Mouse (Mus musculus) kidney, embryonic 16.5 days (tissue): ENCODE results near the gene Tnik. TPM values are rescaled to one million over a fixed set of nuclear protein-coding genes. Genes with fewer than 3 reads are reported as not detected.

Experiments
- ATAC-seq: fragments of 200-750 bp; cut with Nextera tagmentation; 2 replicates; pipeline ENCODE4 v1.8.0; 2017; ENCODE audit warnings: moderate TSS enrichment; ENCODE audit not compliant: low FRiP score, low TSS enrichment
- H3K27ac ChIP-seq: fragments of 300-500 bp; sonication (generic); 2 replicates; pipeline ENCODE4 v1.5.1; 2014; ENCODE audit warnings: low read length
- H3K27me3 ChIP-seq: fragments of 300-500 bp; sonication (generic); 2 replicates; pipeline ENCODE4 v1.6.1; 2014; ENCODE audit warnings: low read length, control low read depth, mixed read lengths; ENCODE audit not compliant: insufficient read depth
- H3K36me3 ChIP-seq: fragments of 300-500 bp; sonication (generic); 2 replicates; pipeline ENCODE4 v1.6.1; 2014; ENCODE audit warnings: low read length, control low read depth, mixed read lengths; ENCODE audit not compliant: insufficient read depth
- H3K4me1 ChIP-seq: fragments of 300-500 bp; sonication (generic); 2 replicates; pipeline ENCODE4 v1.6.1; 2014; ENCODE audit warnings: low read length, control low read depth, mixed read lengths; ENCODE audit not compliant: insufficient read depth
- H3K4me2 ChIP-seq: fragments of 300-500 bp; sonication (generic); replicated peaks from 2 replicates; pipeline ENCODE4 v1.6.1; 2014; ENCODE audit warnings: low read depth, low read length
- H3K4me3 ChIP-seq: fragments of 300-500 bp; sonication (generic); 2 replicates; pipeline ENCODE4 v1.5.1; 2014; ENCODE audit warnings: mild to moderate bottlenecking, low read length
- H3K9ac ChIP-seq: fragments of 300-500 bp; sonication (generic); replicated peaks from 2 replicates; pipeline ENCODE4 v1.6.1; 2014; ENCODE audit warnings: low read length
- H3K9me3 ChIP-seq: fragments of 300-500 bp; sonication (generic); 2 replicates; pipeline ENCODE4 v1.6.1; 2016; ENCODE audit warnings: low read length, control low read depth
- WGBS: fragments of 180-500 bp; shearing (Covaris S2); extraction: QIAGEN DNeasy Blood & Tissue Kit; methylation state at CpG from one replicate; pipeline ENCODE4 v1.1.7; 2014; 5-methylcytosine and 5-hydroxymethylcytosine counted together
- polyA plus RNA-seq: library from polyadenylated mRNA; unstranded; fragments of >200 nt; fragmentation: Nextera tagmentation; extraction: Ambion mirVana; gene quantifications from 2 replicates; pipeline ENCODE4 v1.2.1, GENCODE M21; 2015

Gene Tnik
- polyA plus RNA-seq, 1 experiment from 2014 or later: 2.7 TPM

DNA sequence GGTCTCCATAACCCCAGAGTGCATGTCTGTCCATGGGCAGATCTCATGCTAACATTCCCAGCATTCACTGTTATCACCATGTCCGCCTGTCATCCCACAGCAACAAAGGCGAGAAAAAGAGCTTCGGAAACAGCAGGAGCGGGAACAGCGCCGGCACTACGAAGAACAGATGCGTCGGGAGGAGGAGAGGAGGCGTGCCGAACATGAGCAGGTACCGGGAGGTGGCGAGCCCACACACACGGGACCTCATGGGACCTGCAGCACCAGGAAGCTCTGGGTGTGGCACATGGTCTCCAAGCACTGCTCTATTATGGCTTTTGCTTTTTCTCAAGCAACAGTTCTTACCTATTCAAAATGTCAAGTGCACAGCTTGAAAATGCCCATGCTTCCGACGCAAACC, 330.9 kb downstream of the Tnik start:
- no peak overlapping the region for H3K4me3 ChIP-seq
- H3K27me3 ChIP-seq: no peaks in the 10 kb centered on the region
- H3K27ac ChIP-seq: no peak overlapping the region
- ATAC-seq: no peak
- no peak overlapping the region for H3K9ac ChIP-seq
- 96% methylated on average over 16 of the region's 16 CpGs for whole genome bisulfite sequencing
- no peak overlapping the region for H3K4me2 ChIP-seq
- H3K36me3 ChIP-seq: no peaks in the 10 kb centered on the region
- H3K4me1 ChIP-seq: peaks cover 6% of the 10 kb centered on the region
- H3K9me3 ChIP-seq: no peaks in the 10 kb centered on the region

GRCm38 (mm10) chr3:28599476-28599875, 336.5 kb downstream of the Tnik start:
- no peak for ATAC-seq
- Histone ChIP-seq H3K27ac (no peak overlapping the region), H3K4me2 (no peak overlapping the region), H3K4me1 (no peaks in the 10 kb centered on the region), H3K9me3 (no peaks in the 10 kb centered on the region), H3K27me3 (no peaks in the 10 kb centered on the region), H3K9ac (no peak overlapping the region), H3K4me3 (no peak overlapping the region), H3K36me3 (no peaks in the 10 kb centered on the region)
- WGBS: 91% methylated on average over 2 of the region's 2 CpGs

DNA sequence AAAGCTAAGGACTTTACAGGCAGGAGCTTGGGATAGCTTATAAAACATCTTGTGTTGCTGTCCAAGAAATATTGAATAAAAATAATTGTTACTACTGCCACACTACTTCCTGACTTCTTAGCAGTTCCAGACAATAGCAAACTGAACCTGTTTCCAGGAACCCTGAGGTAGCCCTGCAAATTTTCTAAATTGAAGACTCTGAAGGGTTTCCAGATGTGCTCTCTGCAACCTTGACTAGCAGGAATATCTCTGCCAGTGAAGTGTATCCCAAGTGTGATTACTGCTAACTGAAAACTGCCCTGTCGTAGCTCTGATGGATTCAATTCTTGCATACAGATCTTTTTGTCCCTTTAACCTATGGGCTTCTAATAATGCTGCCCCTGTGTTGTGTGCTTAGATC, 343.7 kb downstream of the Tnik start:
- WGBS: 64% methylated on average over 1 of the region's 1 CpGs
- no peaks in the 10 kb centered on the region for H3K27me3 ChIP-seq
- H3K4me2 ChIP-seq: no peak overlapping the region
- H3K4me3 ChIP-seq: no peak overlapping the region
- H3K9me3 ChIP-seq: no peaks in the 10 kb centered on the region
- no peak overlapping the region for H3K9ac ChIP-seq
- no peaks in the 10 kb centered on the region for H3K36me3 ChIP-seq
- no peak for ATAC-seq
- no peaks in the 10 kb centered on the region for H3K4me1 ChIP-seq
- H3K27ac ChIP-seq: no peak overlapping the region

DNA sequence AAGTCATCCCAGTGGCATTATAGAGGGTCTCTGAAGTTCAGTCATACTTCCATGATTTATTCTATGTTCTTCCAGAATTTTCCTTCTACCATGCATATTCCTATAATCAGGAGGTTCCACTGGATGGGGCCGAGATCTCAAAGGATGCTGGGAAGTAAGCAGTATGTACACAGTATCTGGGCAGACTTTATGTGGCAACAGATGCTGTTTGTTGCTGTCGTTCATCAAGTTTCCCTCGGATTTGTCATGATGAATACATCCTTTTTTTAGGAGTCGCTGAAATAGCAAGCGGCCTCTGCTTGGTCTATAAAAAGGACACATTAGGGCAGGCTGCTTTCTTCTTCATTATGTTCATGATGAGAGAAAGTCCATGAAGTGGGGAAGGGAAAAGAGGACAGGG, 349.3 kb downstream of the Tnik start:
- no peaks in the 10 kb centered on the region for H3K27me3 ChIP-seq
- ATAC-seq: no peak
- 79% methylated on average over 5 of the region's 5 CpGs for WGBS
- no peaks in the 10 kb centered on the region for H3K9me3 ChIP-seq
- H3K4me1 ChIP-seq: peaks cover 4% of the 10 kb centered on the region; the same call in 1 of the 2 replicates
- H3K4me3 ChIP-seq: no peak overlapping the region
- no peak overlapping the region for H3K4me2 ChIP-seq
- no peaks in the 10 kb centered on the region for H3K36me3 ChIP-seq
- no peak overlapping the region for H3K27ac ChIP-seq
- H3K9ac ChIP-seq: no peak overlapping the region

GRCm38 (mm10) chr3:28616386-28616785, 353.4 kb downstream of the Tnik start:
- H3K9me3 ChIP-seq: no peaks in the 10 kb centered on the region
- H3K9ac ChIP-seq: no peak overlapping the region
- 47% methylated on average over 1 of the region's 1 CpGs for WGBS
- no peak overlapping the region for H3K27ac ChIP-seq
- H3K4me1 ChIP-seq: peaks cover 4% of the 10 kb centered on the region; the same call in 1 of the 2 replicates
- no peaks in the 10 kb centered on the region for H3K36me3 ChIP-seq
- H3K4me2 ChIP-seq: no peak overlapping the region
- ATAC-seq: no peak
- no peak overlapping the region for H3K4me3 ChIP-seq
- no peaks in the 10 kb centered on the region for H3K27me3 ChIP-seq

DNA sequence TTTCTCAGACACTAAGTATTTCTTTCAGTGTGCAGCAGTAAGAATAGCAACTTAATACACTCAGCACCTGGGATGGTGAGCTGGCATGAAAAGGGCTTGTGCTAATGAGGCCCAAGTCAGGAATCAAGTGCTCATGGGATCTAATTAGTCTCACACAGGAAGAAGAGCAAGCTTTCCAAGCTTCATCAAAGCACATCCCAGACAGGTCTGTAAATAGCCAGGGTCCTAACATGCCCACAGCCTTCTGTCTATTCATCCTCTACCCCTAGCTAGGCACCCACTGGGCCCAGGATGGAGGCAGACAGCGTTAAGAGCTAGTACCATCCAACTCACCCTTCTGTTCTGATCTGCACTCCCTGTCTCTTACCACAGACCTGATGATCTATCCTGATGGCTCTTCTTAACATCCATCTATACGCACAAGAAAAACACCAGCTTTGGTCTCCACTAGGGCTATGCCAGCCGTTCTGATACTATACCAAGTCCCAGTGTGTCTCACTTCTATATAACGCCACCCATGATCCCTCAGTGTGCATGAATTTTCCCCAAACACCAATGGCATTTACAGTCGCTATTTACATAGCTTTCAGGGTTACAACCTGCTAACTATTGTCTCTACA, 354.1 kb downstream of the Tnik start:
- WGBS: 86% methylated on average over 5 of the region's 5 CpGs
- Histone ChIP-seq H3K4me3 (no peak overlapping the region), H3K4me2 (no peak overlapping the region), H3K4me1 (peaks cover 4% of the 10 kb centered on the region; the same call in 1 of the 2 replicates), H3K36me3 (no peaks in the 10 kb centered on the region), H3K27me3 (no peaks in the 10 kb centered on the region), H3K9me3 (no peaks in the 10 kb centered on the region), H3K27ac (no peak overlapping the region), H3K9ac (no peak overlapping the region)
- ATAC-seq: no peak

DNA sequence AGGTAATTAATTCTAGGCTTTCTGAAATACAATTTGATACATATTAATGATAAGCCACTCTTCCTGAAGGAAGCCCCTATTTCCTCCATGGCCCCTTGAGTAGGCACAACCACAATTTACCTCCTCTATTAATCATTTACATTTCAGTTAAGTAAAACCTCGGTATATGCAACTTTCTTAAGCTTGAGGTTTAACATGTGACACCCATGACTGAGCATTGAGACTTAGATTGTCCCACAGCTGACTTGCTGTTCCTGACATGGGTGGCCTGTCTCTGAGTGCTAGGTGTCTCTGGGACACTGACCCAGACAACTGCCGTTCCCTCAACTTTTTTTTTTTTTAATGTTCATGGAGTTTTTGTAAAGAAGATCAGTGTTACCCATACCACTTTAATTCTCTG, 358.8 kb downstream of the Tnik start:
- Histone ChIP-seq H3K27me3 (no peaks in the 10 kb centered on the region), H3K4me2 (no peak overlapping the region), H3K9me3 (no peaks in the 10 kb centered on the region), H3K36me3 (no peaks in the 10 kb centered on the region), H3K9ac (no peak overlapping the region), H3K4me3 (no peak overlapping the region), H3K4me1 (no peaks in the 10 kb centered on the region), H3K27ac (peak overlapping the region; percentile 77)
- 46% methylated on average over 2 of the region's 2 CpGs for WGBS
- peak; percentile 82 for ATAC-seq

DNA sequence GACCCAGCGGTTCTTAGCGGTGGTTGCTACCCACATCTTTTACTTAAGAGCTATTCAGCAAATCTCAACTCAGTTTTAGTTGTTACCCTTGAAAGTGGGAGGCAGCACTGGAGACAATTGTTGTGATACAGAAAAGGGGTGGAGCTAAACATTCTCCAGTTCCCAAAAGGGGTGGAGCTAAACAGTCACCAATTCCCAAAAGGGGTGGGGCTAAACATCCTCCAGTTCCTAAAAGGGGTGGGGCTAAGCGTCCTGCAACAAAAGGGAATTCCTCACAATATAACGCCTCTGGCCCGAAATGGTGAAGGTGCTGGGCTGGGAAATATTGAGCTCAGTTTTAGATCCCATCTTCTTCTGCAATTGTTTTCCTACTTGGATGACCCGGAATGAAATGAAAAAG, 363.8 kb downstream of the Tnik start:
- Histone ChIP-seq H3K4me3 (no peak overlapping the region), H3K36me3 (no peaks in the 10 kb centered on the region), H3K4me2 (no peak overlapping the region), H3K27me3 (no peaks in the 10 kb centered on the region), H3K9ac (no peak overlapping the region), H3K27ac (no peak overlapping the region), H3K4me1 (no peaks in the 10 kb centered on the region), H3K9me3 (no peaks in the 10 kb centered on the region)
- WGBS: 91% methylated on average over 6 of the region's 6 CpGs
- no peak for ATAC-seq

GRCm38 (mm10) chr3:28636778-28637177, 373.8 kb downstream of the Tnik start:
- ATAC-seq: no peak
- no peaks in the 10 kb centered on the region for H3K9me3 ChIP-seq
- H3K36me3 ChIP-seq: no peaks in the 10 kb centered on the region
- no peak overlapping the region for H3K4me2 ChIP-seq
- H3K4me3 ChIP-seq: no peak overlapping the region
- H3K27ac ChIP-seq: no peak overlapping the region
- no peaks in the 10 kb centered on the region for H3K4me1 ChIP-seq
- H3K9ac ChIP-seq: no peak overlapping the region
- no peaks in the 10 kb centered on the region for H3K27me3 ChIP-seq
- 91% methylated on average over 4 of the region's 4 CpGs for WGBS

GRCm38 (mm10) chr3:28638957-28639356, 375.9 kb downstream of the Tnik start:
- no peaks in the 10 kb centered on the region for H3K27me3 ChIP-seq
- no peaks in the 10 kb centered on the region for H3K9me3 ChIP-seq
- 82% methylated on average over 2 of the region's 2 CpGs for WGBS
- no peak overlapping the region for H3K27ac ChIP-seq
- no peak overlapping the region for H3K4me3 ChIP-seq
- H3K4me2 ChIP-seq: no peak overlapping the region
- no peak for ATAC-seq
- no peaks in the 10 kb centered on the region for H3K36me3 ChIP-seq
- H3K9ac ChIP-seq: no peak overlapping the region
- H3K4me1 ChIP-seq: no peaks in the 10 kb centered on the region
